Mouse (Mus musculus) stomach, embryonic 16.5 days (tissue): ENCODE measurements around the gene Ccdc83. TPM values are rescaled to one million over a fixed set of nuclear protein-coding genes. Genes with fewer than 3 reads are reported as not detected.

ENCODE experiments used
- ATAC-seq: fragments of 200-750 bp; cut with Nextera tagmentation; 2 replicates; pipeline ENCODE4 v1.8.0; 2017; ENCODE audit warnings: moderate number of reproducible peaks, moderate TSS enrichment; ENCODE audit not compliant: insufficient read depth, low FRiP score
- H3K27ac ChIP-seq: fragments of 300-500 bp; sonication (generic); 2 replicates; pipeline ENCODE4 v1.5.1; 2014; ENCODE audit warnings: low read length
- H3K27me3 ChIP-seq: fragments of 300-500 bp; sonication (generic); 2 replicates; pipeline ENCODE4 v1.6.1; 2014; ENCODE audit warnings: low read length, control low read depth, mixed read lengths; ENCODE audit not compliant: control insufficient read depth, insufficient read depth
- H3K36me3 ChIP-seq: fragments of 300-500 bp; sonication (generic); 2 replicates; pipeline ENCODE4 v1.6.1; 2014; ENCODE audit warnings: low read length; ENCODE audit not compliant: control insufficient read depth, insufficient read depth
- H3K4me1 ChIP-seq: fragments of 300-500 bp; sonication (generic); 2 replicates; pipeline ENCODE4 v1.6.1; 2014; ENCODE audit warnings: low read length, control low read depth, mixed read lengths; ENCODE audit not compliant: control insufficient read depth, insufficient read depth
- H3K4me2 ChIP-seq: fragments of 300-500 bp; sonication (generic); 2 replicates; pipeline ENCODE4 v1.6.1; 2014; ENCODE audit warnings: low read depth, low read length, mixed read lengths
- H3K4me3 ChIP-seq: fragments of 300-500 bp; sonication (generic); replicated peaks from 2 replicates; pipeline ENCODE4 v1.5.1; 2014; ENCODE audit warnings: mild to moderate bottlenecking, low read length
- H3K9ac ChIP-seq: fragments of 300-500 bp; sonication (generic); 2 replicates; pipeline ENCODE4 v1.6.1; 2014; ENCODE audit warnings: low read length
- H3K9me3 ChIP-seq: fragments of 300-500 bp; sonication (generic); replicated peaks from 2 replicates; pipeline ENCODE4 v1.6.1; 2016; ENCODE audit warnings: low read length, control low read depth; ENCODE audit not compliant: control insufficient read depth
- WGBS: fragments of 180-500 bp; shearing (Covaris S2); extraction: QIAGEN DNeasy Blood & Tissue Kit; methylation state at CpG from one replicate; pipeline ENCODE4 v1.1.7; 2014; 5-methylcytosine and 5-hydroxymethylcytosine counted together
- polyA plus RNA-seq: library from polyadenylated mRNA; unstranded; fragments of >200 nt; fragmentation: Nextera tagmentation; extraction: Ambion mirVana; gene quantifications from 2 replicates; pipeline ENCODE4 v1.2.1, GENCODE M21; 2015

Gene Ccdc83
- polyA plus RNA-seq, 1 experiment from 2014 or later: not detected

DNA sequence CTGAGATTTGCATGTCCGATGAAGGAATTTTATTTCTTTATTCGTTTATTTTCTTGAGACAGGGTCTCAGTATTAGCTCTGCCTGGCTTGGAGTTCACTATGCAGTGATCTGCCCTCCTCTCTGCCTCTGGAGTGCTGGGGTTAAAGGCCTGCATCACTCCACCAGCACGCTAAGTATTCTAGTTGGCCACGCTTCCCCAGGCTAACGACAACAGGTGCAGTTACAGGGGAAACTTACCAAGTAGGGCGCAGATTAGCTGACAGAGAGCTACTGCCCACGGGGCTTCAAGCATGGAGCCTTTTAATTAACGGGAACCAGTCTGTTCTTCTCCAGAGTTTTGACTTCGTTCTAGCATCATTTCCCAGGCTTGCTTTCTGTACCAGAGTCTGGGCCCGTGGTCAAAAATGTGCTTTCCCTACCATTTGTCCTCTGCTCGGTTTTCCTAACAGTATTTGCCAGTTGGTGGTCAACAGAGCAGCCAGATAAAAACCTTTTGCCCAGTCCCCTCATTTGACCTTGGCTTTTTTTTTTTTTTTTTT is 9.1 kb upstream of the Ccdc83 start:
- Histone ChIP-seq H3K4me2 (no peak overlapping the region), H3K36me3 (no peaks in the 10 kb centered on the region), H3K27me3 (no peaks in the 10 kb centered on the region), H3K4me1 (no peaks in the 10 kb centered on the region), H3K4me3 (no peak overlapping the region), H3K9me3 (no peaks in the 10 kb centered on the region), H3K27ac (no peak overlapping the region), H3K9ac (no peak overlapping the region)
- 59% methylated on average over 11 of the region's 11 CpGs for WGBS
- no peak for ATAC-seq

DNA sequence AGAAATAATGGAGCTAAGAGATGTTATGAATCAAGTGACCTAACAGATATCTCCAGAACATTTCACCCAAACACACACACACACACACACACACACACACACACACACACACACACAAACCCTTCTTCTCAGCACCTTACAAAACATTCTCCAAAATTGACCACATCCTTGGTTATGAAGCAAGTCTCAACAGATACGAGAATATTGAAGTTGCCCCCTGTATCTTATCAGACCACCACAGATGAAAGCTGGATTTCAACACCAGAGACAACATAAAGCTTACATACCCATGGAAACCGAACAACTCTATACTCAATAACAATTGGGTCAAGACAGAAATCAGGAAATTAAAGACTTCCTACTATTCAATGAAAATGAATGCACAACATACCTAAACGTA is 4.6 kb upstream of the Ccdc83 start:
- H3K4me2 ChIP-seq: no peak overlapping the region
- no peaks in the 10 kb centered on the region for H3K9me3 ChIP-seq
- 66% methylated on average over 3 of the region's 3 CpGs for WGBS
- H3K27me3 ChIP-seq: no peaks in the 10 kb centered on the region
- 0 out of 2 replicates have a peak, but pooled peaks cover 3% of the 10 kb centered on the region for H3K4me1 ChIP-seq
- no peak for ATAC-seq
- no peak overlapping the region for H3K27ac ChIP-seq
- H3K36me3 ChIP-seq: no peaks in the 10 kb centered on the region
- H3K9ac ChIP-seq: no peak overlapping the region
- no peak overlapping the region for H3K4me3 ChIP-seq

DNA sequence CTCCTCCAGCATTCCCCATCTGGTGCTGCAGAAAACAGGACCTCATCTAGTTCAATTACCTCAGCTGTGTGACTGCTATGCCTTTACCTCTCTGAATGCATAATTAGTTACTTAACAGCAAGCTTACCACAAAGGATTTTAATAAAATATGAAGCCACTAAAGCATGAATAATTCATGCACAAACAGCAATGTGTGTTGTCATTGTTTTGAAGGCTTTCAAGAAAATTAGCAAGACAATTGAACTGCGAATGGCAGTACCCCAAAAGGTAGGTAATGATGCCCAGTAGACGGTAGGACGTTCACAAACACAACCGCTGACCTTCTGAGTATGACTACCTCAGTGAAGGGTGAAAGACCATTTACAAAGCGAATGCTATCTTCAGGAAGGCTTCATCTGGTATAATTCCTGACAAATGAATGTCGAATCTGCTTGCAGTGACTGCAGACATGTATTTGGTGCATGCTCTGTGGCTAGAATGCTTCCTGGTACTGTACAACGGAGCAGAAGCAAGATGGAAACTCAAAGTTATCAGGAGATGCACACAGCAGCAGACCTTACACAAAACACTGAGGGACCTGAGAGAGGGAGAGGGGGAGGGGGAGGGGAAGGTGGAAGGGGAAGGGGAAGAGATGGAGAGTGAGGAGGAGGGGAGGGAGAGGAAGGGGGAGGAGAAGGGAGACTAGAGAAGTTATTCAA is 3.5 kb downstream of the Ccdc83 start:
- Histone ChIP-seq H3K36me3 (no peaks in the 10 kb centered on the region), H3K27ac (no peak overlapping the region), H3K4me1 (0 out of 2 replicates have a peak, but pooled peaks cover 3% of the 10 kb centered on the region), H3K9ac (no peak overlapping the region), H3K4me2 (no peak overlapping the region), H3K9me3 (no peaks in the 10 kb centered on the region), H3K27me3 (no peaks in the 10 kb centered on the region), H3K4me3 (no peak overlapping the region)
- WGBS: 44% methylated on average over 7 of the region's 7 CpGs
- ATAC-seq: no peak

DNA sequence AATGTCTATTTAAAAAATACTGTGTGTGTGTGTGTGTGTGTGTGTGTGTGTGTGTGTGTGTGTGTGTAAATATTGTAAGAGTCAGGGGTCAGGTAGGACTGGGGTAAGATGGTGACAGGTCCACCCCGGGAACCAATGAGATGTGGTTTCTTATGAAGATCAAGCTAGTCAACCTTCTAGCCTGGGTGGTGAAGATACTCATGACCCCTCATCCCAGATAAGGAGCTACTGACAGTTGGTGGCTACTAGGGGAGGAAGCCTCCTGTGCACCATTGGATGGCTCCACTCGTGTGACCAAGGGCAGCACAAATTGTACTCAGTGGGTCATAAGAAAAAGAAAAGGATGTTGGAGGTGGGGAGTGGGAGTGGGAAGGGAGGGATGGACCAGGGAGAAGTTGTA is 5.7 kb downstream of the Ccdc83 start:
- no peaks in the 10 kb centered on the region for H3K36me3 ChIP-seq
- no peak overlapping the region for H3K4me2 ChIP-seq
- no peak for ATAC-seq
- no peak overlapping the region for H3K9ac ChIP-seq
- H3K4me1 ChIP-seq: no peaks in the 10 kb centered on the region
- 69% methylated on average over 2 of the region's 2 CpGs for WGBS
- no peaks in the 10 kb centered on the region for H3K9me3 ChIP-seq
- H3K27ac ChIP-seq: no peak overlapping the region
- H3K27me3 ChIP-seq: no peaks in the 10 kb centered on the region
- H3K4me3 ChIP-seq: no peak overlapping the region

DNA sequence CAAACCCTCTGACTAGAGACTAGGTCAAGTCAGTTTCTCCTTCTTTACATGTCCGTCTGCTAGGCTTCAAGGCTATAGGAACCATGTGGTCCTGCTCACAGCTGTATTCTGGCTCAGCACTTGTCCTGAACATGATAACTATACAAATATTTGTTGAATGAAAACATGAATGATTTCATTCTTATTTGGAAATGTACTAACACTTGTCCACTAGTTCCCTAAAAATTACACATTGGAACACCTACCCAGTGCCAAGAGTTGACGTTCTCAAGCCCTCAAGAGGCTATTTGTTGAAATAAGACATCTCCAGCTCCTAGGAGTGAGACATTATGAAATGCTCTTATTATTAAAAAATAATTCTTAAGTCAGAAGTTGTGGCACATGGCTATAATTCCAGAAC is 6.9 kb downstream of the Ccdc83 start:
- Histone ChIP-seq H3K4me3 (no peak overlapping the region), H3K9me3 (no peaks in the 10 kb centered on the region), H3K4me1 (no peaks in the 10 kb centered on the region), H3K27me3 (no peaks in the 10 kb centered on the region), H3K27ac (peak overlapping the region; percentile 23; the same call in 1 of the 2 replicates), H3K9ac (no peak overlapping the region), H3K4me2 (no peak overlapping the region), H3K36me3 (no peaks in the 10 kb centered on the region)
- 50% methylated on average over 2 of the region's 2 CpGs for WGBS
- no peak for ATAC-seq

DNA sequence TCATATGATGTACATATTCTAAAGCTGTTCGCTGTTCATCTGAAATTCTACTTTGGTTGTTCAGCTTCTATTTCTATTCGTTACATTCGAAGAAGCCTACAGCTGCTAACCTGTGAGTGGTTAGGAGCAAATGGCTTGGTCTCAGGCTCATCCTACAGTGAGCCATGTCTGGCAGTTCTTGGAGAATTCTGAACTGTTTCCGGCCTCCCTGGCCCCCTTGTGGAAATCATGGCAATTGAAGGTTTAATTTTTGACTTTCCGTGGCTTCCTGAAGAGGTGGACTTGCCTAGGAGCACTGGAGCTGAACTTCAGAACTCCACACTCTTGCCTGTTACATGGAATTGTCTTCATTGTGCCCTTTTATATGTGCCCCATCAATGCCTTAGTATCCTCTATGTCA is 12.6 kb downstream of the Ccdc83 start:
- H3K27ac ChIP-seq: no peak overlapping the region
- no peak overlapping the region for H3K9ac ChIP-seq
- ATAC-seq: no peak
- no peaks in the 10 kb centered on the region for H3K36me3 ChIP-seq
- H3K27me3 ChIP-seq: no peaks in the 10 kb centered on the region
- H3K4me2 ChIP-seq: no peak overlapping the region
- H3K9me3 ChIP-seq: no peaks in the 10 kb centered on the region
- H3K4me3 ChIP-seq: no peak overlapping the region
- no peaks in the 10 kb centered on the region for H3K4me1 ChIP-seq
- WGBS: 74% methylated on average over 5 of the region's 5 CpGs

DNA sequence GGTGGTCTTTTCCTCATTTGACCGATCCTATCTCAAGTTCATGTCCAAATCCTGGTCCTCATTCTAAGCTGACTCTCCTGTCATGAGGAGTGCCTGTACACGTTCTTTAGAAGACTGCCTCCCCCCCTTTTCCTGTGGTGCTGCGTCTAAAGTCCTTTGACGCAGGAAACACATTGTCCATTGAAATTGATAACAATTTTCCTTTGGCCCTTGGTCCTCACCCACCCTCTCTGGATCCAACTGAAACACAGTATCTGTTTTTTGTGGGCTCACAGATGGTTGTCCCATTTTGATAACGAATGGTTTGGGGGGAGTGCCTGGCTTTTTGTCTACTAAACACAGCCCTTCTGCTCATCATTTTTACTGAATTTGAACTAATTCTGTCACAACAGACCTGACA is 21.9 kb downstream of the Ccdc83 start:
- H3K27ac ChIP-seq: no peak overlapping the region
- no peaks in the 10 kb centered on the region for H3K27me3 ChIP-seq
- WGBS: 78% methylated on average over 5 of the region's 5 CpGs

DNA sequence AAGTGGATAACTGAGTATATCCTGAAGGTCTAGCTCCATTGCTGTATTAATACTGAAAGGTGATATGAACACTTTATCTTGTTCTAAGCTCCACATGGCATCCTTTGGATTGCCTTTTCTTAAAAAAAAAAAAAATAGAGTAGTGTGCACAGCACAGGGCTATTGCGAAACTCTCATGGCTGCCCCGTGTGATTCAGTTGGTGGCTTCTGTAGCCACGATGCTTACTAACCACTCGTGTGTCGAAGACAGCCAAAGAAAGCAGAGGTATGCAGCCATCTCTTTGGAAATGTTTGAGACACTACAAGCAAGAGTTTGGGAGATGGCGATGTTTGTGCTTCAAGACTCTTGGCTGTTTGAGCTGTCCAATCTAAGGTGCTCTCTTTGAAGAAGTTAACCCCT is 22.4 kb downstream of the Ccdc83 start:
- 81% methylated on average over 6 of the region's 6 CpGs for WGBS

More for the DNA sequence above, 21.9 kb downstream of the Ccdc83 start:
- no peak overlapping the region for H3K4me2 ChIP-seq
- no peaks in the 10 kb centered on the region for H3K9me3 ChIP-seq
- ATAC-seq: no peak
- no peak overlapping the region for H3K9ac ChIP-seq
- H3K36me3 ChIP-seq: no peaks in the 10 kb centered on the region
- H3K4me3 ChIP-seq: no peak overlapping the region
- H3K4me1 ChIP-seq: no peaks in the 10 kb centered on the region

DNA sequence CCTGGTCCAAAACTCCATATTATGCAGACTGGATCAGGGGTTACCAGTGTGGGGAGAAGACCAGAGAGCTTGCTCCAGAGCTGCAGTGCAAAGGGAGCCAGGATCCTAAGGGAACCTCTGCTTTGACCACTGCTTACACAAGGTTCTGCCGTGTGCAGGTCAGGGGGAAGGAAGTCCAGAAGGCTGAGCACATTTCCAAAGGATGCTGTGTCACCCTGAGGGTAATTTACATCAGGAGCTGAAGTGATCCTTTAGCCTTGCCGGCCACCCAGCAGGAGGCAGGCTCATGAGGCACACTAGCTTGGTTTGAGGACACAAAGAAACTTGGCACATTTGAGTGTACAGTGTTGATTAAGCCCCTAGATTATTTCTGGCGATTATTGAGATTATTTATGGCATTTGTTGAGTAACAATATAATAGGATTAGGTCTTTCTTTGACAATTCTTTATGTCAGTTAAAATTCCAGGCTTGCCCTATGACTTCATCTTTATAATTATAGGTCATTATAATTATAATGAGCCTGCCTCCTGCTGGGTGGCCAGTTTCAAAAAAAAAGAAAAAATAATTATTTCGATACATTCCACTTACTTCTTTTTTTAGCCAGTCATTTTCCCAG is 29.2 kb downstream of the Ccdc83 start:
- H3K36me3 ChIP-seq: no peaks in the 10 kb centered on the region
- no peak overlapping the region for H3K9ac ChIP-seq
- no peak overlapping the region for H3K4me3 ChIP-seq
- WGBS: 58% methylated on average over 4 of the region's 4 CpGs
- H3K4me1 ChIP-seq: no peaks in the 10 kb centered on the region
- no peaks in the 10 kb centered on the region for H3K9me3 ChIP-seq
- no peak for ATAC-seq
- H3K4me2 ChIP-seq: no peak overlapping the region
- H3K27ac ChIP-seq: no peak overlapping the region
- no peaks in the 10 kb centered on the region for H3K27me3 ChIP-seq

More for the DNA sequence above, 22.4 kb downstream of the Ccdc83 start:
- H3K4me3 ChIP-seq: no peak overlapping the region
- H3K4me1 ChIP-seq: no peaks in the 10 kb centered on the region
- no peak for ATAC-seq
- no peak overlapping the region for H3K4me2 ChIP-seq
- no peaks in the 10 kb centered on the region for H3K27me3 ChIP-seq
- no peaks in the 10 kb centered on the region for H3K9me3 ChIP-seq
- no peak overlapping the region for H3K27ac ChIP-seq
- no peaks in the 10 kb centered on the region for H3K36me3 ChIP-seq
- H3K9ac ChIP-seq: no peak overlapping the region
